Comparison of ENCODE assay signal across 9 mouse cellular contexts in the genomic region with DNA sequence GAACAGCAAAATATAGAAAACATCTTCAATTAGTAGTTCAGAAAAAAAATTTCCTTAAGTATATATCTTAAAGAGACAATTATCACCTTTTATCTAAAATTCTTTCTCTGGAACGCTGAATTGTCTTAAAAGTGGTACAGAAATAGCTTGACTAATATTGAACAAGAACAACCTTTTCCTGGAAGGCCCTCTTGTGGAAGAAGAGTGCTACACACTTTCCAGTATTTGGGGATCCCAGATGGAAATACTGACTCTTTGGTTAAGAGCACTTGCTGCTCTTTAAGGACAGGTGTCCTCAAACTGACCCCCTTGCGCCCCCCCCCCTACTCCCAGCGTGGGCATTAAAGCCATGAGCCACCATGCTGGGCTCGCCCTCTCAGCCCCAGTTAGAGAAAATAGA. TPM values are rescaled to one million over a fixed set of nuclear protein-coding genes. Genes with fewer than 3 reads are reported as not detected.
A peak's percentile ranks its signal among the peaks of the same experiment; 100 is the strongest.
DNase-seq lines count a peak whose midpoint lies in the region; ATAC-seq lines count a peak whose summit lies in the region.
"Had no signal": no experiment of that assay in that cellular context is flagged by ENCODE, and none has a peak within 500 bp of the region (broad histone marks: within the 10 kb centered on the region; RNA-seq: fewer than 3 reads in every experiment).

No protein-coding gene starts in this region.

- peaks cover 52% of the 10 kb centered on the region for H3K36me3 ChIP-seq in hindbrain, embryonic 14.5 days (replicated peaks; ENCODE audit: control insufficient read depth, insufficient read depth)
- 0 out of 2 replicates have a peak, but pooled peaks cover 2% of the 10 kb centered on the region for H3K36me3 ChIP-seq in hindbrain, embryonic 16.5 days (ENCODE audit: control insufficient read depth, insufficient read depth, low read length)

- WGBS in hindbrain, embryonic 14.5 days = 59% methylated on average over 4 of the region's 4 CpGs
- WGBS in hindbrain, embryonic 16.5 days = 40% methylated on average over 4 of the region's 4 CpGs

- no peaks in the 10 kb centered on the region for H3K4me1 ChIP-seq in hindbrain, embryonic 14.5 days (replicated peaks; ENCODE audit: control insufficient read depth, insufficient read depth, low read length)
- H3K4me1 ChIP-seq in hindbrain, embryonic 16.5 days (ENCODE audit: control insufficient read depth, insufficient read depth, low read depth, low read length) = no peaks in the 10 kb centered on the region
- H3K4me1 ChIP-seq: embryonic facial prominence, embryonic 12.5 days; neural tube, embryonic 13.5 days had no signal

- no peak overlapping the region for H3K4me3 ChIP-seq in hindbrain, embryonic 14.5 days (replicated peaks; ENCODE audit: low read length)
- no peak overlapping the region for H3K4me3 ChIP-seq in hindbrain, embryonic 16.5 days (ENCODE audit: low read length)
- H3K4me3 ChIP-seq: embryonic facial prominence, embryonic 12.5 days; neural tube, embryonic 13.5 days had no signal

- no peaks in the 10 kb centered on the region for H3K9me3 ChIP-seq in hindbrain, embryonic 14.5 days (ENCODE audit: control insufficient read depth, low read length)
- H3K9me3 ChIP-seq in hindbrain, embryonic 16.5 days (ENCODE audit: control insufficient read depth, low read length) = no peaks in the 10 kb centered on the region
- H3K9me3 ChIP-seq: embryonic facial prominence, embryonic 12.5 days; neural tube, embryonic 13.5 days had no signal

- no peak overlapping the region for H3K27ac ChIP-seq in hindbrain, embryonic 14.5 days
- H3K27ac ChIP-seq in hindbrain, embryonic 16.5 days (ENCODE audit: low read depth, low read length) = no peak overlapping the region
- H3K27ac ChIP-seq: embryonic facial prominence, embryonic 12.5 days; neural tube, embryonic 13.5 days had no signal

- no peak for ATAC-seq in hindbrain, embryonic 14.5 days (ENCODE audit: low FRiP score)
- no peak for ATAC-seq in hindbrain, embryonic 16.5 days

- H3K4me2 ChIP-seq in hindbrain, embryonic 14.5 days (replicated peaks) = no peak overlapping the region
- no peak overlapping the region for H3K4me2 ChIP-seq in hindbrain, embryonic 16.5 days (ENCODE audit: low read length)
- H3K4me2 ChIP-seq: embryonic facial prominence, embryonic 12.5 days; neural tube, embryonic 13.5 days had no signal

- peak; percentile 73 for DNase-seq in hindbrain, embryonic 14.5 days (ENCODE audit: low spot score)
- peak; percentile 70 for DNase-seq in ES-CJ7 (ENCODE audit: low read depth, low spot score)
- peak; percentile 85 for DNase-seq in brain, adult 2 months (ENCODE audit: low read depth, low spot score)
- peak; percentile 64 for DNase-seq in kidney, adult 9 months
- DNase-seq in skeletal muscle tissue, adult 2 months (ENCODE audit: low read depth, low spot score) = peak; percentile 25
- DNase-seq in spleen, postnatal 4 days (ENCODE audit: low spot score in 2 of 2) = no peak

- H3K9ac ChIP-seq in hindbrain, embryonic 14.5 days = no peak overlapping the region
- H3K9ac ChIP-seq in hindbrain, embryonic 16.5 days (ENCODE audit: low read depth, low read length) = no peak overlapping the region
- H3K9ac ChIP-seq: embryonic facial prominence, embryonic 12.5 days; neural tube, embryonic 13.5 days had no signal

- no peaks in the 10 kb centered on the region for H3K27me3 ChIP-seq in hindbrain, embryonic 14.5 days (ENCODE audit: control insufficient read depth, insufficient read depth, low read length)
- H3K27me3 ChIP-seq in hindbrain, embryonic 16.5 days (replicated peaks; ENCODE audit: control insufficient read depth, insufficient read depth, low read length) = no peaks in the 10 kb centered on the region
- H3K27me3 ChIP-seq: embryonic facial prominence, embryonic 12.5 days; neural tube, embryonic 13.5 days had no signal

RNA-seq across cellular contexts. Expression of a gene that starts 48.6 kb away (rescaled TPM):
- polyA plus RNA-seq in hindbrain, embryonic 14.5 days (2014; fragmentation: Nextera tagmentation; extraction: Ambion mirVana) = 26.8 and 28.9 TPM in 2 replicates
- 21.2 and 22.5 TPM in 2 replicates for polyA plus RNA-seq in hindbrain, embryonic 16.5 days (2015; fragmentation: Nextera tagmentation; extraction: Ambion mirVana)

Comparison
In these comparisons a context has a peak if more than half of its experiments do, and no peak if none do; other contexts are left out.
1. DNase-seq: peak in hindbrain, embryonic 14.5 days (single experiment), ES-CJ7 (single experiment), brain, adult 2 months (single experiment), kidney, adult 9 months (single experiment) and skeletal muscle tissue, adult 2 months (single experiment); none in spleen, postnatal 4 days (0 of 2).